Mouse (Mus musculus) heart, postnatal 0 days (tissue): ENCODE measurements around the gene Slc25a44.

ENCODE experiments used
- CTCF ChIP-seq: IDR thresholded peaks from 2 replicates; pipeline ENCODE4 v1.5.1; 2016; ENCODE audit warnings: antibody characterized with exemption, control low read depth, low read depth
- EP300 ChIP-seq: IDR thresholded peaks from 2 replicates; pipeline ENCODE4 v1.6.1; 2016; ENCODE audit warnings: antibody characterized with exemption, low read depth

GRCm38 (mm10) chr3:88465127-88465526, 40.2 kb upstream of the Slc25a44 start:
- TF ChIP-seq CTCF (no peak), EP300 (no peak)
